Mouse (Mus musculus): ENCODE results near the gene Cd81.

Cd81 gene

DNA sequence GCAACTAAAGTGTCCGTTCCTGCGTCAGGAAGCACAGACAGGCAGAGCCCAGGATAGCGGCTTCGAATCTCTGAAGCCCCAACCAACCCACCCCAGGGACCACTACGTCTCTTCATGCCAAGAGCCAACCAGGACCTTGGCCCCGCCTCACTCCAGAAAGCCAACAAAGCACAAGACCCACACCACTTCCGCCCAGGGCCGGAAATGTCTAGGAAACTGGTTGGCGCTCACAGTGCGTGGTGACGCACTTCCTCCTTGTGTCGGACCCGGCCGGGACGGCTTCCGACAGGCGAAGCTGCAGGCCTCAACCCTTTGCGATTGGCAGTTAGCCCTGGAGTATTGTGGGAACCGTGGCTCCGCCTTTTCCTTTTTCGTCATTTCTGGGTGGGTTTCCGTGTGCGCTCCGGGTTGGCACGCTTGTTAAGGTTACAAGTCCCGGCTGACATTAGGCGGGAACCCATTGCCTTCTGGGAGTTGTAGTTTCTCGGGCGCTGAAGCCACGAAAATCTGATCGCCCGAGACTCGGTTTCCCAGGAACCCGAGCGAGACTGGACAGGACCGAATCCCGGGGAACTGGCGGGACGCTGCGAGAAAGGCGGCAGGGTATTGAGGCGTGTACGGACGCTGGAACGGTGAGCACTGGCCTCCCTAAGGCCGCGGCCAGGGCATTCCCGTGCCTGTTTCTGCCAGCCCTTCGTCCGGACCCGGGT lies 16.5 kb downstream of the Cd81 start, which contains the start of gene Tssc4:
Tssc4 (plus strand) TSS at position 368 of the 710 bp plus-strand sequence.
- intact Hi-C loops (cut with DNase I), result no loop called here

DNA sequence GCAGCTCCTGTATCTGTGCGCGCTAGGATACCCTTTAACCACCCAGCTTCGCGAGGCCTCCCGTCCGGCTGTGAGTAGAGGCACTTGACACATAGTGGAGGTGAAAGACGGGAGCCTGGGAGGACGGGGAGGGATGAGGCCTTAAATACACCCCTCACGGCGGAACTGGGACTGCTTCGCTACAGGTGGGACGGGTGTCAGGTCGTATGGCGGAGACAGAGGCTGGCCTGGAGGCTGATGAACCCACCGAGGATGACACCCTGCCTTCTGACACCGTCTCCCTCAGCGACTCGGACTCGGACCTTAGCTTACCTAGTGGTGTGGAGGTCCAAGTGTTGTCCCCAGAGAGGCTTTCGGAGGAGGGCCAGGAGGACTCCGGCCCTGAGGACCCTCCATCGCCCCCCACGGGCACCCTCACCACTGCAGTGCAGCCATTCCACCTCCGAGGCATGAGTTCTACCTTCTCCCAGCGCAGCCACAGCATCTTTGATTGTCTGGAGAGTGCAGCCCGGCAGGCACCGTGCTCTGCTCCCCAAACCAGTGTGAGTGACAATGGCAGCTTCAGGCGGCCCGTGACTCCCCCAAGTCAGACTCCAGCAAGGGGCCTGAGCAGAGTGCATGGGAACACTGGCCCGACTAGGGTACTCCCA lies 17.3 kb downstream of the Cd81 start:
- intact Hi-C loops (cut with DNase I), result no loop called here

DNA sequence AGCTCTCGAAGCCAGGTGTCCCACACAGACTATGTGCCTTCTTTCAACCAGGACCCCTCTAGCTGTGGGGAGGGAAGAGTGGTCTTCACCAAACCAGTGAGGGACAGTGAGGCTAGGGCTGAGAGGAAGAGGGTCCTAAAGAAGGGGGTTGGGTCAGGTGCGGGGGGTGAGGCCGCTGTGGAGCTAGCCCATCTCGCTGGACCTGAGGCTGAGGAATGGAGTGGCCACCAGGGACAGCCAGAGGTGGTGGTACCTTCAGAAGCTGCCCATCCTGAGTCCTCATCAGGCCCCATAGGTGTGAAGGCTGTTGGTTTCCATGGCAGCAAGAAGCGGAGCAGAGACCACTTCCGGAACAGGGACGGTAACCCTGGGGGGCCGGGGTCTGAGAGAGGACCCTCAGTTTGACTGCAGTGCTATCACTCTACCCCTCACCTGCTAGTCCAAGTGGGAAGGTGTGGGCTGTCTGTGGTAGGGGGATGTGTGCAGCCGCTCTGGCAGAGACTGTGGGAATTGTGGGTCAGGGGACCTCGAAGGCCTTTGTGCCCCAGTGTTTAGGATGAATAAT lies 18.0 kb downstream of the Cd81 start:
- intact Hi-C loops (cut with DNase I), result no loop called here

DNA sequence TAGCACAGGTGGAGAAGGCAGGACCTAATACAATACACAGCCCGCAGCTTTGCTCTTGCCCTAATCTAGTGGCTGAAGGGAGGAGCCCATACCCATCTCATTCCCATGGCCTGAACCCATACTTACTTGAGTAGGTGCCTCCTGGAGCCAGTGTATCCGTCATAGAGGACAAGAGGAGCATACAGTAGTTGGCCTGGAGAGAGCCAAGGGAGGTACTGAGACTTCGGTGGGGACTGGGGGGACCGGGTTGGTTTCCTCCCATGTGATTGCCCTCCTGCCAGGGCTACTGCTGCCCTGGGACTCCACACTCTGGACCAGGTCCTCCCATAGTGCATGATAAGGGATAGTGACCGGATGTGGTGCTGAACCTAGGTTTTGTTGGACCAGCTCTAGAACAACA lies 20.1 kb downstream of the Cd81 start:
- intact Hi-C loops (cut with DNase I), result no loop called here

DNA sequence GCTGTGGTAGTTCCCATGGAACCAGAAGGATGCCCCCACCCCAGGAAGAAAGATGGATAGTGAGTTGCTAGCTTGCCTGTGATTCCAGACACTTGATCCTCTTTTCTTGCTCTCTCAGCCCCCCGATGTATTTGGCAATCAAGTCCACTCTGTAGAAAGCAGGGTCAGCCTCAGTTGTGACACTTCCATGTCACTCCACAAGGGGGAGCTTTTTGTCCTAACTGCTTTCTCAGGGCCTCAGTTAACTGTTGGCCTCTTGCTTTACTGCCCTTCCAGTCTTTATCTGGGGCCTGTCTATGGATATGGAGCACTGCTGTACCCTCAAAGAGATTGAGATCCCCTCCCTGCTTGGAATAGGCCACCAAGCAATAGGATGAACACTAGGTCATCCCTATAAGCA lies 20.5 kb downstream of the Cd81 start:
- intact Hi-C loops (cut with DNase I), result no loop called here

DNA sequence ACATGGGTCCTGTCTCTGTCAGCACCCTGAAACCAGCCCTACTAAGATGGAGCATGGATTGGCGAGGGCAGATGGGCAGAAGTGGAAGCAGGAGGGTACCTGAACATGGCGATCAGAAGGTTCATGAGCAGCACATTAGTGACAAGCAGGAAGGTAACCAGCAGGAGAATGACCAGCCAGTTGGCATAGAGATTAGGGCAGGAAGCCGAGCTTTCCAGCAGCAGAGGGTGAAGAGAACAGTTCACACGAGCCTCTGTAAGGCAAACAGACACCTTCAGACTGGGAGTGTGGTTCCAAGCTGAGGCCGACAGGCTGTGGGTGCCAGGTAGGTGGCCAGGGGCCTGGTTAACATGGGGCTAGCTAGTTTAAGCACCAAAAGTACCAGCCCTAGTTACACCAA lies 22.9 kb downstream of the Cd81 start:
- intact Hi-C loops (cut with DNase I), result no loop called here

DNA sequence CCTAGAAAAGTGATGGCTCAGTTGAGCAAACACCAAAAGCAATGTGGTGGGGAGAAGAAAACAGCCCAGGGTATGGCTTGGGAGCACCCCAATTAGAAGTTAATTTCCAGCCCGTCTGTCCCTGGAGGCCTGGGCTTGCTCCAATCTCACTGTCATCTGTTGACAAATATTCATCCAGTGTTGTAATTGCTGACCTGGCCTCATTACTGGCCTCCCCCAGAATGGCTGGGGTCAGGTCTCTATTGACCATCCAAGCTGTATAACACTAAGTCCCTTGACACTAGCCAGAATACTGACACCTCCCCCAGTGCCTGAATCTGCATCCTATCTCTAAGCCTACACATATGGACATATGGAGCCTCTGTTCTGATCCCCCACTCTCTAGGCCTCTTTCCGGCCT lies 24.8 kb downstream of the Cd81 start:
- intact Hi-C loops (cut with DNase I), result no loop called here

DNA sequence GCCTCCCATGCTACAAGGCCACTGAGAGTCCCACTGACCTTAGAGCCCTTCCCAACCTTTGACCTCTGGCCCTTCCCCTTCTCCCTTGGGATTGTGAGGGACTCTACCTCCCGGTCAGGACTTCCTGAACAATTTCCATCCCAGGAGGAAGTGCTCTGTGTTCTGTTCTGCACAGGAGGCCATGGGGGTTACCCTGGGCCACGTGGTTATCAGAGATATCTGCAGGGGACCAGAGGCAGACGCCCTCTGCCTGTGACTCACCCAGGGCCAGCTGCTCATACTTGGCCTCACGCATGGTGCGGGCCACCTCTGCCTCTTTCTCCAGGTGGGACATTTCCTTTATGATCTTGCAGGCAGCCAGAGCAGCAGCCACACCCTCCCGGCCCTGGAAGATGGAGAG lies 29.5 kb downstream of the Cd81 start:
- intact Hi-C loops (cut with DNase I), result no loop called here

DNA sequence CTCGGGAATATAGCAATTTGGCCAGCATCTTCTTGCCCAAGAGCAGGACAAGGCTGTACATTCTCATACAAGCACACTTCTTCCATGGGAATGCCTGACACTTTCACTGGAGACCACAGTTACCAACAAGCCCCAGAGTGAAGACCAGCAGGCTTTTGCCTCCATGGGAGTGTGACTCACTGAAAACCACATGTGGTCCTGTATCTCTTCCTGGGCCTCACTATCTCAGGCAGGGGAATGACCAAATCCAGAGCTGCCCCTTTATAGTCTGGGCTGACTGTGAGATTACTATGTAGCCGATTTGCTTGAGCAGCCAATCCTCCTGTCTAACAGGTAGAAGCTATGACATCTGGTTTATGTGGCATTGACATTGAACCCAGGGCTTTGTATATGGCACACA lies 31.2 kb downstream of the Cd81 start:
- intact Hi-C loops (cut with DNase I), result no loop called here

DNA sequence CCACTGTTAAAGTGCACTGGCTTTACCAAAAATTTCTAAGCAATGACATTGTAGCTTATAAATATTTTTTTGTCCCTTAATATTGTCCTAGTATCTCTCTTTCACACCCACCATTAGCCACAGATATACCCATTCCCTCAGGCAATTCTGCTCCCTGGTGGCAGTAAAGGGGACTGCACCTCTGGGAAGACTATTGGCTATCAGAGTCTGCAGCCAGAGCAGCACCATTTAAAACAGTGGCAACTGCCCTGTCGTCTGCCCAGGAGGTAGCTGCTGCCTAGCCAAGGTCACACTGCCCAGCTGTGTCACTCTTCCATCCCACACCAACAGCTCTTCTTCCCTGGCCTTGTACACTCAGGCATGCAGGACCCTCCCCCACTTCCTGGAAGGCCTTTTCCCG lies 33.8 kb downstream of the Cd81 start:
- intact Hi-C loops (cut with DNase I), result loop anchor here (1.0 to 5.0 kb wide), 2 partner anchors 78 to 189 kb away; no protein-coding TSS in a partner anchor

DNA sequence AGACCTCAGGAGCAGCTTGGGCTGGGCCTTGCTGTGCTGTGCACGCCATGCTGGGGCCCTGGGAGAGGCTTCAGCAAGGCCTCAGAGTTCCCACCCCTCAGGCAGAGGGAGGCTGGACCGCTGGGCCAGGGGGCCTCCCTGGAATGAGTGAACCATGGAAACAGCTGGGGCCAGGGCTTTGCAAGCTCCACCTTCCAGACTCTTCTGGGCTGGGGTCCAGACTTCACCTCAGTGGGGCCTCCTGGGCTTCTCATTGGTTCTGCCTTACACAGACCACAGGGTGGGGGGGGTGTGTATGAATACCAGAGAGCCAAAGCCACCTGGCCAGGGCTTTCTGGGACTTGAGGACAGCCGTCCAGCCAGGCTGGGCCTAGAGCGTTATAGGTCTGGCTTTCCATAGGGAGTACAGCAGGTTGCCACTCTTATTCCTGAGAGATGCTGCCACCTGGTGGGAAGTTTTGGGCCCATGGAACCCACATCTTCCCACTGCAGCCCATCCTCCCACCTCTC lies 34.6 kb downstream of the Cd81 start:
- intact Hi-C loops (cut with DNase I), result loop anchor here (5.0 kb wide), 1 partner anchor 190 kb away; no protein-coding TSS in a partner anchor

DNA sequence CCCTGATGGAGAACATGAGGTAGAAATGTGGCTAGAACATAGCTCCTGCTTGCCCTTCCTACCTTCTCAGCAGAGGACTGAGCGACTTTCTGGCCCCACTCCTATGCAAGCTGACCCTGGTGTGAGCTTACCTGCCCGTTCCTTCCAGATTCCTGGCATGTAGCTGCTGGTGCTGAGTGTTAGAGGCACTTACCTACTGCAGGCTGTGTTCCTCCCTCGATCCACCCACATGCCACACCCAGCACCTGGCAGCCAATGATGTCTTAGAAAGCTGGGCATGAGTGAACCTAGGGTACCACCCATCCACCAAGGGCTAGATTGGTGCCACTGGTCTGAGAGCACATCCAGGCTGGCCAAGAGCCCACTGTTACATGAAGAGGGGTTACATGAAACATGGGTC lies 41.3 kb downstream of the Cd81 start:
- intact Hi-C loops (cut with DNase I), result loop anchor here (1.0 kb wide), 1 partner anchor 44 kb away; no protein-coding TSS in a partner anchor

DNA sequence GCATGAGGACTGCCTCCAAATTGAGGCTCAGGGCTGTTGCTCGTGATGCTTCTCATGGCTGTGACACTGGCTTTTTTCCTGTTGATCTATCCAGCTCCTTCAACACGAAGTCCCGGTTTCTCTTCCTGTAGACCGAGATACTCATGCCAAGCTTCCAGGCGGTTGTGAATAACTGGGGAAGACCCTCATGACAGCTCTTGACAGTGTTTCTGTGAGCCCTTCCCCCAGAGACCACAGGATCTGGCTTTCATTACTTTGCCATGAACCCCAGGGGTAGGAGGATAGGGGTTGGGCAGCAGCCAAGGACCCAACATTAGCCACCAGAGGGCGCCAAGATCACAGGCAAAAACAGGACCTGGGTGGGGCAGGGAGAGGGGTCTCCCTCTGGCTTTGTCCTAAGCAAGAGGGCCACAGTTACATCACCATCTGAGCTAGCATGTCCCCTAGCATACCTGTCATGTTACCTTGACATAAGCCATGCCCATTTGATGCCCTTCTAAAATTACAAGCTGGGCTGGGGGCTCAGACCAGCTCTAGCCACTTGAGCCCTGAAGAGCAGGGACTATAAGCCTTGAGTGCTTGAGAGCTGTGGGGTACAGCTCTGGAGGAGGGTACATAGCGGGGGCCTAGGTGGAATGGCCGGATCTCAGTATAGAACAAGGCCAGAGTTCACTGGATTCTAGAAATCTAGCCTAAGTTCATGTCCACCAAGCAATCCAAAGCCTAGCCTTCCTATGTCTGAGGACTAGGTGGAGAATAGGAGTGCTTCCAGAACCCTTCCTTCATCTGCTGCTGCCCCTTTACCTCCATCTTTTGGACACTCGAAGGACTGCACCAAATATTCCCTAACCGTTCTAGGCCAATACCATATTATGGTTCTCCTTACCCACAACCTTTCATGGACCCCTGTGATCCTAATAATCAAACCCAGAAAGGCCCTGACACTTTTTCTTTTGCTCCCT lies 42.3 kb downstream of the Cd81 start, which contains the start of gene Trpm5:
Trpm5 (minus strand) TSS at position 51 of the 962 bp plus-strand sequence.
- intact Hi-C loops (cut with DNase I), result loop anchor here (1.0 to 5.0 kb wide), 2 partner anchors 43 to 372 kb away; no protein-coding TSS in a partner anchor

DNA sequence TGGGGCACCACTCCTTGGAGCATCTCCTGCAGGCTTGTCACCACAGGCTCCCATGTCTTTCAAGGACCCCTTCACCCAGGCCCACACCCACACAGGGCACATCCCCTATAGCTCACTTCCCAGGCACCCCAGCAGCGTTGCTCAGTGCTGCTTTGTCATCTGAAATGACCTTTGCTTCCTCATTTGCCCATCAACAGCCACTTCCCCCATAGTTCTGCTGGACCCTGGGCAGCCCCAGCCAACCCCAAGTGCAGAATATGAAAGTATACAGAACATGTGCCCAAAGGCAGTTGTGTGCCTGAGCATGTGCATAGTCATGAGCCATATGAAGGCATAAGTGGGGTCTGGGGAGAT lies 43.0 kb downstream of the Cd81 start:
- intact Hi-C loops (cut with DNase I), result loop anchor here (5.0 kb wide), 1 partner anchor 372 kb away; no protein-coding TSS in a partner anchor

DNA sequence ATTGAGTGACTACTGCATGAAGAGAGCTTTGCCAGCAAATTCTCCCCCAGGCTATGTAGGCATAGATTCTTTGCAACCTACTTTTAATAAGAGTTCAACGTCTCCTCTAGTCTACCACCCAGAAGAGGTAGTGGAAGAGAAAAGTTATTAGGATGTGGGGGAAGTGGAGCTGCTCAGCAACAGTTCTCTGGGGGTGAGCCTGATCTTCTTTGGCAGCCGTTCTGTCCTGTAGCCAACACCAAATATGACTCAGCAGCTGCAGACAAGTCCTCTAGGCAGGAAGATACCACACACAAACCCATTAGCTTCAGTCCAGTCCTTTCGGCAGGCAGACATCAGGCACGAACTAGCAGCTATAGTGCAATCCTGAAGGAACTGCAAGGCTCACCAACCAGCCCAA lies 48.2 kb downstream of the Cd81 start:
- intact Hi-C loops (cut with DNase I), result no loop called here

DNA sequence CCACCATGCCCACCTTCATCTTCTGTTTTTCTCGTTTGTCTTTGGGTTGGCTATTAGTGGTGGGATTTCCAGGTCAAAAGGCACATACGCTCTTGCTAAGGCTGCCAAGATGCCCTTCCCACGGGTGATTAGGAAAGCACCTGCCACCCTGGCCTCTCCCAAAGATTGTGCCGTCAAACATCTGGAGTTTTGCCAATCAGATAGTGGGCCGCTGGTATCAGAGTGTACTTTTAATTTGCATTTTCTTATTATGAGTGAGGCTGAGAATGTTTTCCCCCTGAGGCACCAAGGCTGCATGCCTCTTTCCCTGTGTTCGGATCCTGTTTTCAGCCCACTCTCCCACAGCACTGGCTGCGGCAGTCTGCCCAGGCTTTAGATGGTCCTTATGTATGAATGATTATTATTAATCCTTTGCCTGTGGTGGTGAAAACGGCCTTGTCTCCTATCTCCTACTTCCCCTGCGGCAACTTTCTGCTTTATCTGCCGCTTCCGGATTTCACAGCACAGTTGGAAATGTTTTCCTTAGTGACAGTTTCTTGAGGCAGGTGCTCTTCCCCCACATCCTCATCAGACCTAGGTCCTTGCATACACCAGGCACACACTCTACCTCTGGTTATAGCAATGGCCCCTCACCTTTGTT lies 52.8 kb downstream of the Cd81 start:
- intact Hi-C loops (cut with DNase I), result no loop called here

DNA sequence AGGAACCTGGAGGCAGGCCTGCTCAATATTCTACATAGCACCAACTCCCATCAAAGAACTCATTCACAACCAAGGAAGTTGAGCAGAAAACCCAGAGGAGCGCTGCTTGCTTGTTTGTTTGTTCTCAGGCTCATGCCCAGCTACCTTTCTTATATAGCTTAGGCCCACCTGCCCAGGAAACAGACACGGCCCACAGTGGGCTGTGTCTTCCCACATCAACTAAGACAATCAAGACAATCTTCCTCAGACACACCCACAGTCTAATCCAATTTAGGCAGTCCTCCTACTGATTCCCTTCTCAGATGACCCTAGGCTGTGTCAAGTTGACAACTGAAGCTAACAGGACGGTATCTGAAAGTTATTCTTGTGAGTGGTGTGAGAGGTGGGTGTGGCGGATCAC lies 53.5 kb downstream of the Cd81 start, which contains the start of gene Kcnq1:
Kcnq1 (plus strand) TSS at position 301 of the 400 bp plus-strand sequence.
- intact Hi-C loops (cut with DNase I), result no loop called here

DNA sequence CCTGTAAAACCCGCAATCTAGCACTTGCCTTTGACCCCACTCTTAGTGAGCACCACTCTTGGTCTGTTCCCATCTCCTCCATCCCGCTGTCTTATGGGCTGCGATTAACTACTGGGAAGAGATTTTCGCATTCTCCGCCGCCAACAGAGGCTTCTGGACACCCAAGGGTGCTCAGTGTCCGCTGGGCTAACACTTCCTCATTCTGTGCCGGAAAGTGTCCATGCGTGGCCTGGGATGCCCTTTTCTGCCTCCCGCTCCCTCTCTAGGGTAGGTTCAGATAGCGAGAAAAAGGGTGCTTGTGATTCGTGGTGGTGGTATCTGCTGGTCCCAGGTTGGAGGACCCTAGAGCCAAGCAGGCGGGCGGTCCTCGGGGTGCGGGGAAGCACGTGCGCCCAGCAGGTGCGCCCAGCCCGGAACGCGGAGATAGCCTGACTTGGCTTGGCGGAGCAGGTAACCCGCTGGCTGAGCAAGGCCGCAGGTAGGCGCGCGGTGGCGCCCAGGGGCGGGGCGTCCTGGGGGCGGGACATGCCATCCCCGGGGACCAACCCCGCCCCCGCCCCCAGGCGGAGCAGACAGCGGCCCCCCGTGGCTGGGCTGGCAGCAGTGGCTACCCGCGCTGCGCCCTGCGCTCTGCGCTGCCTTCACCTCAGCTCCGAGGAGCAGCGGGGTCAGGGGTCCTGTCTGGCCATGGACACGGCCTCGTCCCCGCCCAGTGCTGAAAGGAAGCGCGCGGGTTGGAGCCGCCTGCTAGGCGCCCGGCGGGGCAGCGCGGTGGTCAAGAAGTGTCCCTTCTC lies 54.3 kb downstream of the Cd81 start:
- intact Hi-C loops (cut with DNase I), result no loop called here

DNA sequence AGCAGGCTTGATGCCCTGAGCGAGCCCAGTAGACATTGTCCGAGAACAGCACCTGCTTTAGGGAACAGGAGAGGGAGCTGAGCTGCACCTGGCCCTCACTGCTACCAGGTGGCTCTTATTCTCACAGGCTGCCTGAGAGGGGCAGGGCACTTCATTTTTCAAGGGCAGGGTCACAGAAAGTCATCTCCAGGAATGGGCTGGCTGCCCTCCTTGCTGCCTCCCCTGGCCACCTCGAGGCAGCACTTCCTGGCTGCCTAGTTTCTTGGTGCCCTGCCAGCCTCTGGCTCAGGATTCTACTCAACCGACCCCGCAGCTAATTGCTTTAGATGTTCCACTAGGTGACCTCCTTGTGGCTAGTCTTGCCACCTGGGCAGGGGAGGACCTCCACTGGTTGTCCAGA lies 55.7 kb downstream of the Cd81 start:
- intact Hi-C loops (cut with DNase I), result no loop called here
